8 mouse cellular contexts compared by ENCODE assay signal in genomic region chr19:44932051-44932450, GRCm38 (mm10). TPM values are rescaled to one million over a fixed set of nuclear protein-coding genes. Genes with fewer than 3 reads are reported as not detected.
A peak's percentile ranks its signal among the peaks of the same experiment; 100 is the strongest.
DNase-seq lines count a peak whose midpoint lies in the region; ATAC-seq and TF ChIP-seq lines count a peak whose summit lies in the region.

No protein-coding gene starts in this region.

- H3K9me3 ChIP-seq in kidney, postnatal 0 days (replicated peaks; ENCODE audit: low read length): no peaks in the 10 kb centered on the region
- no peaks in the 10 kb centered on the region for H3K9me3 ChIP-seq in embryonic facial prominence, embryonic 10.5 days
- H3K9me3 ChIP-seq in intestine, embryonic 15.5 days: no peaks in the 10 kb centered on the region
- no peaks in the 10 kb centered on the region for H3K9me3 ChIP-seq in midbrain, postnatal 0 days (ENCODE audit: low read length)

- DNase-seq in kidney, postnatal 0 days (ENCODE audit: low spot score): no peak
- DNase-seq in kidney, postnatal 4 days: no peak
- no peak for DNase-seq in embryonic facial prominence, embryonic 10.5 days (ENCODE audit: low spot score)
- no peak for DNase-seq in midbrain, postnatal 0 days (ENCODE audit: low spot score)
- DNase-seq in left cerebral cortex, postnatal 14 days (ENCODE audit: low spot score in 2 of 2): no peak
- no peak for DNase-seq in urinary bladder, postnatal 14 days (ENCODE audit: low spot score)
- no peak for DNase-seq in thymus, adult 2 months

- no peak overlapping the region for H3K9ac ChIP-seq in kidney, postnatal 0 days (ENCODE audit: low read depth, low read length)
- H3K9ac ChIP-seq in intestine, embryonic 15.5 days: no peak overlapping the region
- H3K9ac ChIP-seq in midbrain, postnatal 0 days (replicated peaks; ENCODE audit: low read length, poor library complexity, severe bottlenecking): no peak overlapping the region

- H3K4me3 ChIP-seq in kidney, postnatal 0 days (replicated peaks; ENCODE audit: low read depth, low read length): peak overlapping the region; percentile 70; the same call in 1 of the 2 replicates
- H3K4me3 ChIP-seq in embryonic facial prominence, embryonic 10.5 days: peak overlapping the region; percentile 99
- peak overlapping the region; percentile 98 for H3K4me3 ChIP-seq in intestine, embryonic 15.5 days (replicated peaks)
- H3K4me3 ChIP-seq in midbrain, postnatal 0 days (ENCODE audit: low read depth, low read length): peak overlapping the region; percentile 95
- H3K4me3 ChIP-seq in thymus, adult 2 months (ENCODE audit: control insufficient read depth, insufficient read depth, low read length): no peak overlapping the region

- no peak for TF ChIP-seq POLR2A in thymus, adult 2 months (IDR thresholded peaks at IDR 0.05; ENCODE audit: control insufficient read depth, extremely low read depth, insufficient read depth, low read length, poor library complexity)

- 28% methylated on average over 5 of the region's 5 CpGs for WGBS in kidney, postnatal 0 days
- WGBS in embryonic facial prominence, embryonic 10.5 days: 64% methylated on average over 5 of the region's 5 CpGs
- WGBS in intestine, embryonic 15.5 days: 32% methylated on average over 5 of the region's 5 CpGs
- 63% methylated on average over 5 of the region's 5 CpGs for WGBS in midbrain, postnatal 0 days
- 48% methylated on average over 5 of the region's 5 CpGs for WGBS in thymus, adult 2 months

- no peak for ATAC-seq in kidney, postnatal 0 days (replicated peaks; ENCODE audit: low FRiP score, low read depth)
- no peak for ATAC-seq in intestine, embryonic 15.5 days
- no peak for ATAC-seq in midbrain, postnatal 0 days (ENCODE audit: low FRiP score)

- H3K27ac ChIP-seq in kidney, postnatal 0 days: no peak overlapping the region
- H3K27ac ChIP-seq in embryonic facial prominence, embryonic 10.5 days (replicated peaks): no peak overlapping the region
- H3K27ac ChIP-seq in intestine, embryonic 15.5 days: no peak overlapping the region
- H3K27ac ChIP-seq in midbrain, postnatal 0 days (ENCODE audit: low read depth, low read length): no peak overlapping the region
- no peak overlapping the region for H3K27ac ChIP-seq in thymus, adult 2 months (ENCODE audit: control insufficient read depth, insufficient read depth, low read length)

- no peaks in the 10 kb centered on the region for H3K27me3 ChIP-seq in kidney, postnatal 0 days (ENCODE audit: insufficient read depth, low read length)
- no peaks in the 10 kb centered on the region for H3K27me3 ChIP-seq in embryonic facial prominence, embryonic 10.5 days (replicated peaks; ENCODE audit: low read depth, poor library complexity, severe bottlenecking)
- H3K27me3 ChIP-seq in intestine, embryonic 15.5 days (replicated peaks): no peaks in the 10 kb centered on the region
- H3K27me3 ChIP-seq in midbrain, postnatal 0 days (ENCODE audit: insufficient read depth, low read length): no peaks in the 10 kb centered on the region
- no peaks in the 10 kb centered on the region for H3K27me3 ChIP-seq in thymus, adult 2 months (ENCODE audit: control insufficient read depth, insufficient read depth, low read length)

- intact Hi-C loops in left cerebral cortex, postnatal 14 days (cut with DNase I): no loop called here

- H3K4me1 ChIP-seq in kidney, postnatal 0 days (replicated peaks; ENCODE audit: insufficient read depth, low read length): peaks cover 3% of the 10 kb centered on the region
- H3K4me1 ChIP-seq in embryonic facial prominence, embryonic 10.5 days: peaks cover 49% of the 10 kb centered on the region
- peaks cover 26% of the 10 kb centered on the region for H3K4me1 ChIP-seq in intestine, embryonic 15.5 days (replicated peaks)
- peaks cover 3% of the 10 kb centered on the region; the same call in 1 of the 2 replicates for H3K4me1 ChIP-seq in midbrain, postnatal 0 days (ENCODE audit: insufficient read depth, low read length)
- H3K4me1 ChIP-seq in thymus, adult 2 months (replicated peaks; ENCODE audit: control insufficient read depth, insufficient read depth, low read length): no peaks in the 10 kb centered on the region

- H3K36me3 ChIP-seq in kidney, postnatal 0 days (ENCODE audit: insufficient read depth, low read length): peaks cover 15% of the 10 kb centered on the region; the same call in 1 of the 2 replicates
- peaks cover 45% of the 10 kb centered on the region for H3K36me3 ChIP-seq in embryonic facial prominence, embryonic 10.5 days (replicated peaks)
- H3K36me3 ChIP-seq in intestine, embryonic 15.5 days: no peaks in the 10 kb centered on the region
- H3K36me3 ChIP-seq in midbrain, postnatal 0 days (ENCODE audit: insufficient read depth, low read length): peaks cover 5% of the 10 kb centered on the region; the same call in 1 of the 2 replicates
- H3K36me3 ChIP-seq in thymus, adult 2 months (ENCODE audit: control insufficient read depth, insufficient read depth, low read length): peaks cover 10% of the 10 kb centered on the region

- H3K4me2 ChIP-seq in kidney, postnatal 0 days (ENCODE audit: low read length): peak overlapping the region; percentile 55
- peak overlapping the region; percentile 66 for H3K4me2 ChIP-seq in intestine, embryonic 15.5 days (replicated peaks)
- H3K4me2 ChIP-seq in midbrain, postnatal 0 days (ENCODE audit: low read depth, low read length, poor library complexity, severe bottlenecking): peak overlapping the region; percentile 61

- no peak for TF ChIP-seq CTCF in kidney, postnatal 0 days (IDR thresholded peaks at IDR 0.05; ENCODE audit: low read depth)
- no peak for TF ChIP-seq CTCF in midbrain, postnatal 0 days (IDR thresholded peaks at IDR 0.05)
- no peak for TF ChIP-seq CTCF in thymus, adult 2 months (IDR thresholded peaks at IDR 0.05; ENCODE audit: borderline replicate concordance, control insufficient read depth, extremely low read depth, insufficient read depth, low read length, poor library complexity)

RNA-seq across cellular contexts. Expression of gene Slf2, which starts 1.1 kb away (rescaled TPM):
- polyA plus RNA-seq in kidney, postnatal 0 days (2015; fragmentation: Nextera tagmentation; extraction: Ambion mirVana): 19.4 and 21.7 TPM in 2 replicates
- polyA plus RNA-seq in embryonic facial prominence, embryonic 10.5 days (2016; fragmentation: Nextera tagmentation; extraction: Ambion mirVana): 56.3 and 57.8 TPM in 2 replicates
- 31.9 and 33.9 TPM in 2 replicates for polyA plus RNA-seq in intestine, embryonic 15.5 days (2015; fragmentation: Nextera tagmentation; extraction: Ambion mirVana)
- 26.8 and 43.3 TPM in 2 replicates for total RNA-seq in midbrain, postnatal 0 days (2014; rRNA removed)
- 20.9 and 22.6 TPM in 2 replicates for polyA plus RNA-seq in midbrain, postnatal 0 days (2015; fragmentation: Nextera tagmentation; extraction: Ambion mirVana)
- 10 to 100 TPM; 31.8 to 32.2 TPM for total RNA-seq in left cerebral cortex, postnatal 14 days (2021)
- polyA plus RNA-seq in thymus, adult 2 months (2012; rRNA removed): 98.6 and 134 TPM in 2 replicates

RNA-seq across cellular contexts. Expression of gene Sema4g, which starts 56.9 kb away (rescaled TPM):
- polyA plus RNA-seq in kidney, postnatal 0 days (2015; fragmentation: Nextera tagmentation; extraction: Ambion mirVana): 3.2 and 3.7 TPM in 2 replicates
- 3.7 and 4.8 TPM in 2 replicates for polyA plus RNA-seq in embryonic facial prominence, embryonic 10.5 days (2016; fragmentation: Nextera tagmentation; extraction: Ambion mirVana)
- polyA plus RNA-seq in intestine, embryonic 15.5 days (2015; fragmentation: Nextera tagmentation; extraction: Ambion mirVana): 13.7 and 16.2 TPM in 2 replicates
- total RNA-seq in midbrain, postnatal 0 days (2014; rRNA removed): 63.2 and 74.8 TPM in 2 replicates
- 17.5 and 18.7 TPM in 2 replicates for polyA plus RNA-seq in midbrain, postnatal 0 days (2015; fragmentation: Nextera tagmentation; extraction: Ambion mirVana)
- total RNA-seq in left cerebral cortex, postnatal 14 days (2021): 10 to 100 TPM; 36.2 to 37.5 TPM
- 13.7 TPM in 2 replicates for polyA plus RNA-seq in thymus, adult 2 months (2012; rRNA removed)
